Mouse (Mus musculus) MEL (cell line): Measurements from ENCODE around the gene Olfr221. TPM values are rescaled to one million over a fixed set of nuclear protein-coding genes. Genes with fewer than 3 reads are reported as not detected.

ENCODE experiments used
- DNase-seq: peaks from one replicate; pipeline ENCODE4 v3.0.0; 2011; ENCODE audit warnings: low read depth, low spot score
- H3K27ac ChIP-seq: 2 replicates; pipeline ENCODE4 v1.5.1; 2012; ENCODE audit warnings: low read depth, mild to moderate bottlenecking, control low read depth, low read length, moderate library complexity; ENCODE audit not compliant: control insufficient read depth
- H3K27me3 ChIP-seq, 2 experiments: fragments of 150-350 bp in 1 of 2; sonication (generic) in 1 of 2; 2 replicates each; pipeline ENCODE4 v1.6.1; 2012; ENCODE audit warnings: low read length in 2 of 2, mild to moderate bottlenecking in 2 of 2, improper control_type of control experiment in 1 of 2, moderate library complexity in 1 of 2; ENCODE audit not compliant: insufficient read depth in 2 of 2, control insufficient read depth in 1 of 2
- H3K36me3 ChIP-seq, 2 experiments: 2 replicates each; pipeline ENCODE4 v1.6.1; 2012 to 2014; ENCODE audit warnings: low read length in 2 of 2, improper control_type of control experiment in 1 of 2, inconsistent platforms in 1 of 2, mild to moderate bottlenecking in 1 of 2; ENCODE audit not compliant: insufficient read depth in 2 of 2, control insufficient read depth in 1 of 2
- H3K4me1 ChIP-seq, 2 experiments: fragments of 150-350 bp in 1 of 2; sonication (generic) in 1 of 2; 2 replicates each; pipeline ENCODE4 v1.6.1; 2012; ENCODE audit warnings: low read length in 2 of 2, improper control_type of control experiment in 1 of 2, mild to moderate bottlenecking in 1 of 2; ENCODE audit not compliant: insufficient read depth in 2 of 2, control insufficient read depth in 1 of 2
- H3K4me3 ChIP-seq, 2 experiments: fragments of 150-350 bp in 1 of 2; sonication (generic) in 1 of 2; 2 replicates each; pipeline ENCODE4 v1.5.1; 2012; ENCODE audit warnings: low read depth in 2 of 2, low read length in 2 of 2, mild to moderate bottlenecking in 2 of 2, moderate library complexity in 2 of 2, control low read depth in 1 of 2, improper control_type of control experiment in 1 of 2; ENCODE audit not compliant: control insufficient read depth in 1 of 2, insufficient read depth in 1 of 2
- H3K79me2 ChIP-seq: 2 replicates; pipeline ENCODE4 v1.6.1; 2012; ENCODE audit warnings: mild to moderate bottlenecking, low read length, moderate library complexity; ENCODE audit not compliant: control insufficient read depth, poor library complexity, insufficient read depth
- H3K9ac ChIP-seq: 2 replicates; pipeline ENCODE4 v1.6.1; 2012; ENCODE audit warnings: low read depth, mild to moderate bottlenecking, control low read depth, low read length, moderate library complexity; ENCODE audit not compliant: control insufficient read depth, poor library complexity, severe bottlenecking
- H3K9me3 ChIP-seq: fragments of 150-350 bp; sonication (generic); replicated peaks from 2 replicates; pipeline ENCODE4 v1.6.1; 2012; ENCODE audit warnings: mild to moderate bottlenecking, low read length, improper control_type of control experiment, moderate library complexity; ENCODE audit not compliant: insufficient read depth
- BHLHE40 ChIP-seq: IDR thresholded peaks from 2 replicates; pipeline ENCODE4 v1.6.1; 2012; ENCODE audit warnings: low read depth, mild to moderate bottlenecking, inconsistent platforms, low read length, improper control_type of control experiment, borderline replicate concordance
- CHD1 ChIP-seq: IDR thresholded peaks from 2 replicates; pipeline ENCODE4 v1.6.1; 2012; ENCODE audit warnings: low read depth, mild to moderate bottlenecking, inconsistent platforms, low read length, improper control_type of control experiment
- CTCF ChIP-seq, 3 experiments: IDR thresholded peaks in 2 of 3; conservative IDR thresholded peaks in 1 of 3; 2 replicates each; pipeline ENCODE4 v1.5.1; 2011 to 2012; ENCODE audit warnings: low read length in 3 of 3, low read depth in 2 of 3, mild to moderate bottlenecking in 2 of 3, improper control_type of control experiment in 1 of 3, inconsistent platforms in 1 of 3, mixed read lengths in 1 of 3, moderate library complexity in 1 of 3; ENCODE audit not compliant: control insufficient read depth in 1 of 3, insufficient read depth in 1 of 3, poor library complexity in 1 of 3, severe bottlenecking in 1 of 3
- E2F4 ChIP-seq: IDR thresholded peaks from 2 replicates; pipeline ENCODE4 v1.6.1; 2011; ENCODE audit warnings: low read depth, low read length, improper control_type of control experiment, borderline replicate concordance
- KAT2A ChIP-seq: conservative IDR thresholded peaks from 2 replicates; pipeline ENCODE4 v1.6.1; 2012; ENCODE audit warnings: low read depth, low read length, improper control_type of control experiment, inconsistent platforms
- MAFK ChIP-seq: IDR thresholded peaks from 2 replicates; pipeline ENCODE4 v1.6.1; 2011; ENCODE audit warnings: low read depth, mild to moderate bottlenecking, low read length, improper control_type of control experiment, borderline replicate concordance
- MAX ChIP-seq: IDR thresholded peaks from 2 replicates; pipeline ENCODE4 v1.6.1; 2011; ENCODE audit warnings: low read length, improper control_type of control experiment
- MAZ ChIP-seq: IDR thresholded peaks from 2 replicates; pipeline ENCODE4 v1.6.1; 2012; ENCODE audit warnings: low read depth, mild to moderate bottlenecking, inconsistent platforms, low read length, improper control_type of control experiment
- MXI1 ChIP-seq: IDR thresholded peaks from 2 replicates; pipeline ENCODE4 v1.6.1; 2011; ENCODE audit warnings: mild to moderate bottlenecking, low read depth, low read length, improper control_type of control experiment
- MYC ChIP-seq: IDR thresholded peaks from 2 replicates; pipeline ENCODE4 v1.6.1; 2011; ENCODE audit warnings: low read depth, mild to moderate bottlenecking, low read length, improper control_type of control experiment, moderate library complexity
- NELFE ChIP-seq: IDR thresholded peaks from 2 replicates; pipeline ENCODE4 v1.6.1; 2011; ENCODE audit warnings: low read depth, low read length, improper control_type of control experiment
- NRF1 ChIP-seq: IDR thresholded peaks from 2 replicates; pipeline ENCODE4 v1.6.1; 2014; ENCODE audit warnings: low read depth, mild to moderate bottlenecking, inconsistent platforms, low read length, improper control_type of control experiment, moderate library complexity; ENCODE audit not compliant: poor library complexity, insufficient read depth, severe bottlenecking
- POLR2A ChIP-seq, 2 experiments: IDR thresholded peaks; 2 replicates each; pipeline ENCODE4 v1.6.1; 2011 to 2012; ENCODE audit warnings: low read length in 2 of 2, mild to moderate bottlenecking in 2 of 2, control low read depth in 1 of 2, improper control_type of control experiment in 1 of 2, low read depth in 1 of 2, moderate library complexity in 1 of 2; ENCODE audit not compliant: control insufficient read depth in 1 of 2, insufficient read depth in 1 of 2, poor library complexity in 1 of 2
- POLR2AphosphoS2 ChIP-seq: IDR thresholded peaks from 2 replicates; pipeline ENCODE4 v1.6.1; 2011; ENCODE audit warnings: low read length, improper control_type of control experiment
- POLR2AphosphoS5 ChIP-seq: IDR thresholded peaks from 2 replicates; pipeline ENCODE4 v1.6.1; 2012; ENCODE audit warnings: low read depth, borderline replicate concordance, mild to moderate bottlenecking, inconsistent platforms, low read length, moderate library complexity, mixed read lengths
- RCOR1 ChIP-seq: IDR thresholded peaks from 2 replicates; pipeline ENCODE4 v1.6.1; 2012; ENCODE audit warnings: low read depth, mild to moderate bottlenecking, inconsistent platforms, low read length, improper control_type of control experiment
- SIN3A ChIP-seq: IDR thresholded peaks from 2 replicates; pipeline ENCODE4 v1.6.1; 2012; ENCODE audit warnings: low read length, improper control_type of control experiment, inconsistent platforms
- SMC3 ChIP-seq: IDR thresholded peaks from 2 replicates; pipeline ENCODE4 v1.6.1; 2011; ENCODE audit warnings: low read depth, low read length, improper control_type of control experiment
- TBP ChIP-seq: IDR thresholded peaks from 2 replicates; pipeline ENCODE4 v1.8.0; 2011; ENCODE audit warnings: low read depth, low read length, improper control_type of control experiment
- TCF12 ChIP-seq: IDR thresholded peaks from 2 replicates; pipeline ENCODE4 v1.6.1; 2014; ENCODE audit warnings: low read depth, mild to moderate bottlenecking, inconsistent platforms, low read length, improper control_type of control experiment, moderate library complexity
- UBTF ChIP-seq: IDR thresholded peaks from 2 replicates; pipeline ENCODE4 v1.6.1; 2012; ENCODE audit warnings: low read depth, mild to moderate bottlenecking, inconsistent platforms, low read length, improper control_type of control experiment, moderate library complexity, borderline replicate concordance; ENCODE audit not compliant: insufficient read depth
- ZC3H11A ChIP-seq: IDR thresholded peaks from 2 replicates; pipeline ENCODE4 v1.6.1; 2012; ENCODE audit warnings: low read depth, mild to moderate bottlenecking, inconsistent platforms, low read length, improper control_type of control experiment
- ZKSCAN1 ChIP-seq: IDR thresholded peaks from 2 replicates; pipeline ENCODE4 v1.6.1; 2012; ENCODE audit warnings: low read depth, mild to moderate bottlenecking, inconsistent platforms, low read length, improper control_type of control experiment, moderate library complexity
- ZMIZ1 ChIP-seq: IDR thresholded peaks from 2 replicates; pipeline ENCODE4 v1.6.1; 2012; ENCODE audit warnings: low read depth, mild to moderate bottlenecking, inconsistent platforms, low read length, improper control_type of control experiment, moderate library complexity
- ZNF384 ChIP-seq: IDR thresholded peaks from 2 replicates; pipeline ENCODE4 v1.6.1; 2012; ENCODE audit warnings: low read depth, mild to moderate bottlenecking, inconsistent platforms, low read length, improper control_type of control experiment
- polyA plus RNA-seq, 2 experiments: library from polyadenylated mRNA; stranded (reverse) in 1 of 2; unstranded in 1 of 2; fragments of >175 nt in 1 of 2; fragments of >200 nt in 1 of 2; gene quantifications; 2 replicates each; pipeline versions ENCODE4 v1.2.1 to v1.2.4; 2012; ENCODE audit warnings: low replicate concordance in 2 of 2, low read depth in 1 of 2; ENCODE audit not compliant: insufficient read length in 2 of 2, insufficient read depth in 1 of 2, missing spikeins in 1 of 2
- total RNA-seq: library from RNA; depleted of rRNA; stranded (reverse); fragments of 300-350 nt; gene quantifications from 2 replicates; pipeline ENCODE4 v1.2.3, GENCODE M21; 2012

The Olfr221 gene
- total and polyA plus RNA-seq, 3 experiments: not detected

- no peaks in the 10 kb centered on the region for H3K9me3 ChIP-seq
- H3K4me3 ChIP-seq: no peak overlapping the region
- H3K4me1 ChIP-seq: peaks cover 3 to 38% of the 10 kb centered on the region in 2 experiments; a peak in 3 of 4 replicates
- H3K9ac ChIP-seq: no peak overlapping the region
- H3K27me3 ChIP-seq: no peaks in the 10 kb centered on the region
- H3K27ac ChIP-seq: no peak overlapping the region
- H3K36me3 ChIP-seq: peaks cover 0 to 23% of the 10 kb centered on the region in 2 experiments; a peak in 2 of 4 replicates
- TF ChIP-seq UBTF (no peak), MYC (no peak), MAX (no peak), KAT2A (no peak), NRF1 (no peak), RCOR1 (no peak), BHLHE40 (no peak), ZKSCAN1 (no peak), CHD1 (no peak), POLR2A (IDR thresholded peaks at IDR 0.05; ENCODE audit: control insufficient read depth in 1 of 2, insufficient read depth in 1 of 2, low read depth in 1 of 2, low read length in 2 of 2, poor library complexity in 1 of 2) (no peak), TCF12 (no peak), POLR2AphosphoS2 (no peak), CTCF (IDR thresholded peaks at IDR 0.05 in 2 of 3, conservative IDR thresholded peaks at IDR 0.05 in 1 of 3; ENCODE audit: control insufficient read depth in 1 of 3, insufficient read depth in 1 of 3, low read depth in 2 of 3, low read length in 3 of 3, poor library complexity in 1 of 3, severe bottlenecking in 1 of 3) (no peak), TBP (no peak), MXI1 (no peak), ZMIZ1 (no peak), NELFE (no peak), POLR2AphosphoS5 (no peak), ZNF384 (no peak), ZC3H11A (no peak)
- peaks cover 14% of the 10 kb centered on the region for H3K79me2 ChIP-seq
- no peak for DNase-seq
Observed at GRCm38 (mm10) chr14:52017662-52018061, 24.6 kb downstream of the Olfr221 start.

GRCm38 (mm10) chr14:52016625-52017405, 25.4 kb downstream of the Olfr221 start:
- Histone ChIP-seq H3K9me3 (no peaks in the 10 kb centered on the region), H3K79me2 (peaks cover 14% of the 10 kb centered on the region), H3K36me3 (peaks cover 0 to 15% of the 10 kb centered on the region in 2 experiments; a peak in 2 of 4 replicates), H3K27me3 (no peaks in the 10 kb centered on the region), H3K4me3 (no peak overlapping the region), H3K27ac (no peak overlapping the region), H3K9ac (no peak overlapping the region), H3K4me1 (peaks cover 0 to 31% of the 10 kb centered on the region in 2 experiments; a peak in 3 of 4 replicates)
- no peak for DNase-seq
- TF ChIP-seq SIN3A (no peak), MAZ (no peak), ZKSCAN1 (no peak), CTCF (IDR thresholded peaks at IDR 0.05 in 2 of 3, conservative IDR thresholded peaks at IDR 0.05 in 1 of 3; ENCODE audit: control insufficient read depth in 1 of 3, insufficient read depth in 1 of 3, low read depth in 2 of 3, low read length in 3 of 3, poor library complexity in 1 of 3, severe bottlenecking in 1 of 3) (no peak), UBTF (no peak), NELFE (no peak), E2F4 (no peak), MAFK (no peak), MAX (no peak), ZNF384 (no peak), POLR2AphosphoS5 (no peak), SMC3 (no peak), POLR2A (IDR thresholded peaks at IDR 0.05; ENCODE audit: control insufficient read depth in 1 of 2, insufficient read depth in 1 of 2, low read depth in 1 of 2, low read length in 2 of 2, poor library complexity in 1 of 2) (no peak)
